Mouse (Mus musculus) CD4-positive helper T cell, adult 2 months (primary cell): ENCODE results near the gene Hba-x.
"Not testable (repeated sequence)": the region's sequence is repeated elsewhere in the genome, so short reads cannot be mapped to it uniquely, and the experiment has no call there.

ENCODE experiments used
- DNase-seq: peaks from one replicate; pipeline ENCODE4 v3.0.0-alpha.2; 2012; ENCODE audit warnings: low read depth, missing footprints, low spot score

Hba-x gene

DNA sequence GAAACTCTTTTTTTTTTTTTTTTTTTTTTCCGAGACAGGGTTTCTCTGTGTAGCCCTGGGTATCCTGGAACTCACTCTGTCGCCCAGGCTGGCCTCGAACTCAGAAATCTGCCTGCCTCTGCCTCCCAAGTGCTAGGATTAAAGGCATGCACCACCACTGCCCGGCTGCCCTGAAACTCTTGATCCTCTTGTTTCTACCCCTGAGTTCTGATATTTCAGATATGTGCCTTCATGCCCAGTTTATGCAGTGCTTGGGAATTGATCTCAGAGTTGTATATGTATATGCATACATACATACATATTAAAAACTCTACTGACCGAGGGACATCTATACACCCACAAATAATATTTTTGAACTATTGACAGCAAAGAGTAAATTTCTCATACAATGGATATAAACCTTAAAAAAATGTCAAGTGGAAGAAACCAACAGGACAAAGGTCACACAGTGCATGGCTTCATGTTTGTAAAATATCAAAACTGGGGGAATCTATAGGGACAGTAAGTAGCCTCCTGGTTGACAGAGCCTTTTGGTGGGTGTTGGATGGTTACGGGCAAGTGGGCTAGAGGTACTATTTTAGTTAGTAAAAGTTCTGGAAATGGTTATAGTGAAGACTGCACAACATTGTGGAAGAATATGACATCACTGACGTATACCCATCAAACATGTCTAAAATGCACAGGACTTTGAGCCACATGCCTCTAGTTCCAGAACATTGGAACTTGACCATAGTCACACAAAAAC is 9.0 kb downstream of the Hba-x start:
- DNase-seq, result no peak

DNA sequence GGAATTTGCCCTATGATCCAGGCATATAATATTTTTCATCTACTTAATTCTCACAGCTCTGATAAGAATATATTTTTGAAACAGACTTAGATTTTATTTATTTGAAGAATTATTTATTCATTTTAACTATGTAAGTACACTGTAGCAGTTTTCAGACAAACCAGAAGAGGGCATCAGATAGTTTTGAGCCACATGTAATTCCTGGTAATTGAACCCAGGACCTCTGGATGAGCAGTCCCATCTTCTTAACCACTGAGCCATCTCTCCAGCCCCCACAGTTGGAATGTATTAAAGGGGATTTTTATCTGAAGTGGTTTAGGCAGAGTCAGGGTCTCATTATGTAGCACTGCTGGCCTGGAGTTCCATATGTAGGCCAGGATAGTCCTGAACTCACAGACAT is 9.7 kb downstream of the Hba-x start:
- not testable (repeated sequence) for DNase-seq

DNA sequence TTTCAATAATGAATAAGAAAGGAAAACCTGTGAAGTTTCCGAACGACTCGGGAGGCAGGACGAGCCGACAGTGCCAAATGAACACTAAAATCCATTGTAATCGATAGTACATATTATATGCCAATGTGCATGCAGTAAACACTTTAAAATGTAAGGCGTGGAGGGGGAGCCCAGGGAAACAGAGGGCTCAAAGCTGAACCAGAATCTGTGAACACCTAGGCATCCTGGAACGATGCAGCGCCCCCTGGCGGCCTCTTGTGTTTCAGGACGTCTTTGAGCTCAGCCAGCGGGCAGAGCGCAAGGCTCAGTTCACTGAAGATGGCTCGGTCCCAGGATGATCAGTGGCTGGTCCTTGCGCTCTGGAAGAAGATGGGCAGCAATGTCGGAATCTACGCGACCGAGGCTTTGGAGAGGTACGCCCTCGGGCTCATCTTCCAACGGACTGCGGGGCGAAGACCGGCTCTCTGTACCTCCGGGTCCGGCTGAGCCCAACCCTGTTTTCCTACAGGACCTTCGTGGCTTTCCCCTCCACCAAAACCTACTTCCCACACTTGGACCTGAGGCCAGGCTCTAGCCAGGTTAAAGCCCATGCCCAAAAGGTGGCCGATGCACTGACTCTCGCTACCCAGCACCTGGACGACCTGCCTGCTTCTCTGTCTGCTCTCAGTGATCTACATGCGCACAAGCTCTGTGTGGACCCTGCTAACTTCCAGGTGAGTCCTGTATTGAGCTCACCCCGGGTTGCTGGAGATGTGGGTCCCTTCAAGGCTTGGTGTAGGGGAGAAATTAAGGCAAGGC is 10.7 kb downstream of the Hba-x start, which contains the start of gene Hbq1b:
Hbq1b (plus strand) TSS at position 271 of the 798 bp plus-strand sequence.
- DNase-seq, result peak; percentile 51

DNA sequence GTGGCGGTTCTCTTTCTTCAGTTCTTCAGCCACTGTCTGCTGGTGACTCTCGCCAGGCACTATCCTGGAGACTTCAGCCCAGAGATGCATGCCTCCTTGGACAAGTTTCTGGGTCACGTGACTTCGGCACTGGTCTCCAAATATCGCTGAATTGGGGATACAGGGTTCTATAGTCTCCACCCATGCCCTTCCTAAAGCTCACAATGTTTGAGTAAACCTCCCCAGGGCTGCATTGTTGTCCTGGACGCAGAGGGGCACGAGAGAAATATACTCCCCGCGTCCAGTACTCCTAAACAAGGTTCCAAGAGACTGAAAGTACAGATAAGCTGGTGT is 11.3 kb downstream of the Hba-x start:
- DNase-seq, result no peak

DNA sequence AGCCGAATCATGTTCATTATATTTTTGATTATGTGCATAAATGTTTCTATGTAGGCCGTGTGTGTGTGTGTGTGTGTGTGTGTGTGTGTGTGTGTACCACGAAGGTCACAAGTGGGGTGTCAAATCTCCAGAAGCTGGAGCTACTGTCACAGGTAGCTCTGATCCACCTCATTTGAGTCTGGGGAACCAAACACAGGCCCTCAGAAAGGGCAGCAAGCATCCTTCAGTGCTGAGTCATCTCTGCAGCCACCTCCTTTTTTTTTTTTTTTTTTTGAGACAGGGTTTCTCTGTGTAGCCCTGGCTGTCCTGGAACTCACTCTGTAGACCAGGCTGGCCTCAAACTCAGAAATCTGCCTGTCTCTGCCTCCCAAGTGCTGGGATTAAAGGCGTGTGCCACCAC is 16.6 kb downstream of the Hba-x start:
- not testable (repeated sequence) for DNase-seq

DNA sequence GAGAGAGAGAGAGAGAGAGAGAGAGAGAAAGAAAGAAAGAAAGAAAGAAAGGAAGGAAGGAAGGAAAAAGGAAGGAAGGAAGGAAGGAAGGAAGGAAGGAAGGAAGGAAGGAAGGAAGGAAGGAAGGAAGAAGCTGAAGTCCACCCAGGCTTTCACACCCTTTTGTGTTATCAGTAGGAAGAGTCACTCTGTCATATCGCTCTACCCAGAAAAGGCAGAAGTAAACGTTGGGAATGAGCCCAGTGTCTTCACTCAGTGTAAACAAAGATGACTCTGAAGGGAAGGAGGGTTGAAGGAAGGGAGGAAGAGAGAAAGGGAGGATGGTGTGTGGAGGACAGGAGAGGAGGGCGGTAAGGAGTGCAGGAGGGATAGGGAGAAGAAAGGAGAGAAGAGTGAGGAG is 17.3 kb downstream of the Hba-x start:
- not testable (repeated sequence) for DNase-seq

DNA sequence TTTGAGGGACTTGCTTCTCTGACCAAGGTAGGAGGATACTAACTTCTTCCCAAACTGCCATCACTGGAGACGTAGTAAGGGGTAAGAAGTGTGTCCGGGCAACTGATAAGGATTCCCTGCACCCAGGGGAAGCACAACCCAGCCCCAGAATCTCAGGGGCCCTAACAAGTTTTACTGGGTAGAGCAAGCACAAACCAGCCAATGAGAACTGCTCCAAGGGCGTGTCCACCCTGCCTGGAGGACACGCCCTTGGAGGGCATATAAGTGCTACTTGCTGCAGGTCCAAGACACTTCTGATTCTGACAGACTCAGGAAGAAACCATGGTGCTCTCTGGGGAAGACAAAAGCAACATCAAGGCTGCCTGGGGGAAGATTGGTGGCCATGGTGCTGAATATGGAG is 20.0 kb downstream of the Hba-x start, which contains the start of gene Hba-a2:
Hba-a2 (plus strand) TSS at position 287 of the 400 bp plus-strand sequence.
- not testable (repeated sequence) for DNase-seq

DNA sequence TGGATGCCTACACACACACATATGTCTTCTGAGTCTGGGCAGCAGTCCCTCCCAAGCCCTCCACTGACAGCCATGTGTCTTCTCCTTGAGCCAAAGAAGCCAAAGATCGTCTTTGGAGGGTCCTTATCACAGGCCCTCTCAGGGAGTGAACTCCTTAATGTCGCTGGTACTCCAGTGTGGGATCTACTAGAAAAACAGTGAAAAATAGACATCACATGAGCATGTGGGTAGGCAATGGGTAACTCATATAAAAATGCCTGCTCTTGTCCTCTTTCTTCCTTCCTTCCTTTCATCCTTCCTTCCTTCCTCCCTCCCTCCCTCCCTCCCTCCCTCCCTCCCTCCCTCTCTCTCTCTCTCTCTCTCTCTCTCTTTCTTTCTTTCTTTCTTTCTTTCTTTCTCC is 21.2 kb downstream of the Hba-x start:
- not testable (repeated sequence) for DNase-seq

DNA sequence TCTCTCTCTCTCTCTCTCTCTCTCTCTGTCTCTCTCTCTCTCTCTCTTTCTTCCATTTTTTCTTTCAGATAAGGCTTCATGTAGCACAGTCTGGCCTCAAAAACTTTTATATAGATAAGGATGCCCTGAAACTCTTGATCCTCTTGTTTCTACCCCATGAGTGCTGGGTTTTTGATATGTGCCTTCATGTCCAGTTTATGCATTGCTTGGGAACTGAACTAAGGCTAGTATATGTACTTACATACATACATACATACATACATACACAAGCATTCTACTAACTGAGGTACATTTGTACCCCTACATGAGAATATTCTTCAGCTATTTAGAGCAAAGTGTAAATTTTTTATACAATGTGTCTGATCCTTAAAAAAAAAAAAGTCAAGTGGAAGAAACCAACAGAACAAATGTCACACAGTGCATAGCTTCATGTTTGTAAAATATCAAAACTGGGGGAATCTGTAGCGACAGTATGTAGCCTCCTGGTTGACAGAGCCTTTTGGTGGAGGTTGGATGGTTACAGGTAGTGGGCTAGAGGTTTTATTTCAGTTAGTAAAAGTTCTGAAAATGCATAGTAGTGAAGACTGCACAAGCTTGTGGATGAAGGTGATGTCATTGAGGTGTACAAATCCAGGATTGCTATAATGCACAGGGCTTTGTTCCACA is 21.8 kb downstream of the Hba-x start:
- DNase-seq, result no peak

DNA sequence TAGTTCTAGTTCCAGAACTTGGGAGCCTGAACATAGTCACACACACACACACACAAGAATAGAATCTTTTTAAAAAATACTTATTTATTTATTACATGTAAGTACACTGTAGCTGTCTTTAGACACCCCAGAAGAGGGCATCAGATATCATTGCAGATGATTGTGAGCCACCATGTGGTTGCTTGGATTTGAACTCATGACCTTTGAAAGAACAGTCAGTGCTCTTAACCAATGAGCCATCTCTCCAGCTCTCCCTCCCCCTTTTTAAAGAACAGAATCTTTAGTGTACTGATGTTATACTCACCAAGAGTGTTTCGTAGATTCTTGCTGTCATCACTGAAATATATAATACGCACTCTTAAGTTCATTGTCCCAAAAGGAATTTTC is 22.3 kb downstream of the Hba-x start:
- no peak for DNase-seq

DNA sequence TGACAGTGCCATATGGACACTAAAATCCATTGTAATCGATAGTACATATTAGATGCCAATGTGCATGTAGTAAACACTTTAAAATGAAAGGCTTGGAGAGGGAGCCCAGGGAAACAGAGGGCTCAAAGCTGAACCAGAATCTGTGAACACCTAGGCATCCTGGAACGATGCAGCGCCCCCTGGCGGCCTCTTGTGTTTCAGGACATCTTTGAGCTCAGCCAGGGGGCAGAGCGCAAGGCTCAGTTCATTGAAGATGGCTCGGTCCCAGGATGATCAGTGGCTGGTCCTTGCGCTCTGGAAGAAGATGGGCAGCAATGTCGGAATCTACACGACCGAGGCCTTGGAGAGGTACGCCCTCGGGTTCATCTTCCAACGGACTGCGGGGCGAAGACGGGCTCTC is 23.7 kb downstream of the Hba-x start, which contains the start of gene Hbq1a:
Hbq1a (plus strand) TSS at position 205 of the 400 bp plus-strand sequence.
- peak; percentile 29 for DNase-seq

DNA sequence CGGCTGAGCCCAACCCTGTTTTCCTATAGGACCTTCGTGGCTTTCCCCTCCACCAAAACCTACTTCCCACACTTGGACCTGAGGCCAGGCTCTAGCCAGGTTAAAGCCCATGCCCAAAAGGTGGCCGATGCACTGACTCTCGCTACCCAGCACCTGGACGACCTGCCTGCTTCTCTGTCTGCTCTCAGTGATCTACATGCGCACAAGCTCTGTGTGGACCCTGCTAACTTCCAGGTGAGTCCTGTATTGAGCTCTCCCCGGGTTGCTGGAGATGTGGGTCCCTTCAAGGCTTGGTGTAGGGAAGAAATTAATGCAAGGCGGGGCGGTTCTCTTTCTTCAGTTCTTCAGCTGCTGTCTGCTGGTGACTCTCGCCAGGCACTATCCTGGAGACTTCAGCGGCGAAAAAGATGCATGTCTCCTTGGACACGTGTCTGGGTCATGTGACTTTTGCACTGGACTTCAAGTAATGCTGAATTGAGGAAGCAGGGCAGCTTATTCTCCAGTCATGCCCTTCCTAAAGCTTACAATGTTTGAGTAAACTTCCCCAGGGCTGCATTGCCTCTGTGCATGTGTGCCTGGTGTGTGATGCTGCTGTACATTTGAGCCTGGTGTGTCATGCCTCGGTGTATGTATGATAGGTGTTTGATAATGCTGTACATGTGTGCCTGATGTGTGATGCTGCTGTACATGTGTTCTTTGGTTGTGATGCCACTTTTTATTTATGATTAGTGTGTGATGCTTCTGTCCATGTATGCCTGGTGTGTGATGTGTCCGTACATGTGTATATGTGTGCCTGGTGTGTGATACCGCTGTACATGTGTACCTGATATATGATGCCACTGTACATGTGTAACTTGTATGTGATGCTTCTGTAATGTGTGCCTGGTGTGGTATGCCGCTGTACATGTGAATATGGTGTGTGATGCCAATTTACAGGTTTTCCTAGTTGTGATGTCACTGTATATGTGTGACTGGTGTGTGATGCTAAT is 24.4 kb downstream of the Hba-x start:
- DNase-seq, result no peak

DNA sequence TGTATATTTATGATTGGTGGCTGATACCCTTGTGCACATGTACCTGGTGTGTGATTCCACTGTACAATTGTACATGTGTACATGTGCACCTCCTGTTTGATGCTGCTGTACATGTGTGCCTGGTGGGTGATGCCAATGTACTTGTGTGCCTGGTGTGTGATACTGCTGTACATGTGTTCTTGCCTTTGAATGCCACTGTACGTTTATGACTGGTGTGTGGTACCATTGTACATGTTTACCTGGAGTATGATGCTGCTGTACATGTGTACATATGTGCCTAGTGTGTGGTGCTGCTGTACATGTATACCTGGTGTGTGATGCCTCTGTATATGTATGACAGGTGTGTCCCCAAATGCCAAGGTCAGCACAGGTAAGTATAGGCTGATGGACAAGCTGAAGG is 25.3 kb downstream of the Hba-x start:
- DNase-seq, result no peak

DNA sequence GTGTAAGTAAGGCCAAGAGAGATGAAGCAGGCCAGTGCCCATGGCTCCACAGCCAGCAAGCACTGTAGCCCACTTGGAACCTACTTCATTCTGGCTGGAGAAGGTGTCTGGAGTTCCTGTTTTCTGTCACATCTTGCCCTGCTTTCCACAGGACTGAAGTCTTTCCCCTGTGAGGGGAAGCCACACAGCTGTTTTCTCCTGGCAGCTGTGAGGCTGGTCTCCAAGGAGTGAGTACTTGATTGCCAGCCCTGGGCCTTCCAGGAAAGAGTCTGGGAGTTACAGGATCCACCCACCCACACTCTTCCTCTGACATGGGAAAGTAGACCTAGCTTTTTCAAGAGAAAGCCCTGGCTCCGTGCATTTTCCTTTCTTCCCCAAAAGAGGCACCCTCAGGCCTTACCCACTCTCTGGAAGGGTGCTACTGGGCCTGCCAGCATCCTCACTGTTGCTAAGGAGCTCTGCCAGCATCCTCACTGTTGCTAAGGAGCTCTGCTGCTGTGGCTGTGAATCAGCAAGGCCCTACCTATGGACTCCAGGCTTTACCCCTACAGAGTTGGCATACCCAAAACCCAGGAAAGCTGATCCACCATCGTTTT is 26.7 kb downstream of the Hba-x start:
- no peak for DNase-seq

DNA sequence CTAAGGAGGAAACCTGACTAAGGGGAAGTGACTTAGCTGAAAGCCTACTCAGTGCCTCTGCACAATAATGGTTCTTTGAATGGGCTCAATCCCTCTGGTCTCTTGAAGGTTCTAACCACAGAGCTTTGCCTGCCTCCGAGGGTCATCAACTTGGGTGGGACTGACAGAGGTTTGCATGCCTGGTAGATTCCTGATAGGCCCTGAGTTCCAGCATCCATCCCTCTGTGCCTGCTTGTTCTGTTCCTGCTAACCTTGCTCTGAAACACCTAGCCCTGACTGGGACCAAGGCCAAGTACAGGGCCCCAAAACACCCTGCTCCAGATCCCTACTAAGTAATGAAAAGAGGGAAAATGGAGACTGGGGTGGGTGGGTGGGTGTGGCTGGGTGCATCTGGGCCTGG is 27.3 kb downstream of the Hba-x start:
- DNase-seq, result no peak

DNA sequence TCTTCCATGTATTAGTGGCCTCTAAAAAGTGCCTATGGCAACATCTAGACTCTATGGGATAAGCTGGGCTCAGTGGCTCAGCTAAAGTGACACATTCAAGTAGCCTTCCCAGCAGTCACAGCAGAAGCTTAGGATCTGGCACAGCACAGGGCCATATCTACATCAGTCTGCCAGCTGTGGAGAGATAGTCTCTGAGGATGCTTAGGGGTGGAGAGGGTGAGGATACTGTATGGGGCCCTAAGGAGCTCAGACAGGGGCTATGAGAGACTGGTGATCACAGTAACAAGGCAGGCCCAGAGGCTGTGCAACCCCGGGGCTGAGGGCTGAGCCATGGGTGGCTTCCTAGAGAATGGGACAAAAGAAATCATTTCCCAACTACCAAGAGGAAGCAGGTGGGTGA is 30.8 kb downstream of the Hba-x start:
- DNase-seq, result no peak

DNA sequence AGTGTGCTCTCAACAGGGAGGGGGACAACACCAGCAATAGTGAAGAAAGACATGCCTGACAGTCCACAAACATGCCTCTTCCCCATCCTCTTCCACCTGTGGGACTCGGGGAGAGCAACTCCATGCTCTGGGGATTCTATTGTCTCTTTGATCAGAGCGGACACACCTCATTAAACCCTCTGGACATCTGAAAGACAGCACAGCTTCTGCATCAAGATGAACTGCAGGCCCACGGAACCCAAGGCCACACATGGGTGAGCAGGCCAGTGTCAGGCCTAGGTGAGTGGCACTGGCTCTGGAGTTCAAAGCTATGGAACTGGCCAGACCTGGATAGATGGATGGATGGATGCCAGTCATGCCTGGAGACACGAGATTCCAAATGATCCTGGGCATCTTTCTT is 33.2 kb downstream of the Hba-x start:
- no peak for DNase-seq

DNA sequence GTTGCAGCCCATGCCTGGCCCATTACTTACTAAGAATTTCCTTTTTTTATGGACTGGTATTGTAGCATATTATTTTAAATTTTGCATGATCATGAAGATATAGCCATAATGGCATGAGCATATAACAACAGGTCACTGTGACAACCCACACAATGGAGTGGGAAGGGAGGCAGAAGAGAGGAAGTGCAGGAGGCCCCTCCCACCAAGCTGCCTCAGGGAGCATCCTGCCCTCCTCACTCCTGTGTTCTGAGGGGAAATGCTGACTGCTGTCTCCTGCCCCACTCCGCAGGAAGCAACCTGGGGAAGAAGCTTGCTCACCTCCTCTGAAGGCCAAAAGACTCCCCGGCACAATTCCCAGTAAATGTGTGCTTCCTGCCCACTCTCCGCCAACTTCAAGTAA is 33.7 kb downstream of the Hba-x start:
- DNase-seq, result no peak

DNA sequence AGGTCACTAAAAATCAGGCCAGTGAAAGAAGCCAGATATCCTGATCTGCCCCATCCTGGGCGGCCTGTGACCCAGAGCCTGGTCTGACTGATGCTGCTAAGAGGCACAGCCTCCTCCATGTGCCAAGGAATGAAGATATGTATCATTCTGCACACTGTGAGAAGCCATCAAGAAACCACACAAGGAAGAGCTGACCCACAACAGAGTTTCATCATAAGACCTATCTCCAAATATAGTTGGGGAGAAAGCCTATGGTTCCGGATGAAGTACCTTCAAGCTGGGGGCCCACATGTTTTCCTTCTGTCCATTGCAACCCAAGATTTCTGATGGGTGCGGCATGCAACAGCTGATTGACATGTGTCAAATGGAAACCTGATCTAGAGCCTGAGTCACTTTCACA is 39.8 kb downstream of the Hba-x start:
- DNase-seq, result no peak

DNA sequence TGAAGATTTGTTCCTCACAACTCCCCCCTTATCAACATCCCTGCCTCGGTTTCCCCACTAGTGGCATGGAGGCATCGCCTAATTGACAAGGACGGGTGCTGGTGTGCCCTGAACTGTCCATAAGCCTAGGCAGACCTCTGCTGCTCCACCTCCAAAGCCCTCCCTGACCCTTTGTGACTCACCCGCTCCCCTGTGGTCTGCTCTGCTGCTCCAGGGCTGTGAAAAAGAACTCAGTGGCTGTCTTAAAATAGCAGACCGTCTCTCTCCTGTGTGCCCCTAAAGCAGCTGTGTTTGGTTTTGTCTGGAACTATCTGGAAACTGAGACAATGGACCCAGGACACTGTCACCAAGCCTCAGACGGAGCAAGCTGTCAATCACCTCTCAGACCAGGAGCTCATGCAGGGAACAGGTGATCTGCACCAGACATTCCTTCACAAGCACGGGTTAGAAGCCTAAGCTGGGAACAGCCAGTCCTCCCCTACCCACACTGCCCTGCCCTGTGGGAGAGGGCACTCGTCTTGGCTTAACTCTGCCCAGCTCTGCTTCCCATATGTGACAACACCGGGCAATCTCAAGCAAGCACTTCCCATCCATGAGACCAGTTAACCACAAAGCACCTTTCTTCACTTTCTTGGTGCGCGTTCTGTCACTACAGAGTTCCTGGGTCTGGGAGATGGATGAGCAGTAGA is 44.5 kb downstream of the Hba-x start:
- no peak for DNase-seq
